Mouse (Mus musculus): ENCODE measurements around the gene Erbb4. TPM values are rescaled to one million over a fixed set of nuclear protein-coding genes. Genes with fewer than 3 reads are reported as not detected.

Erbb4 gene
- polyA plus RNA-seq, 1 experiment: not detected

- TF ChIP-seq TAL1 (IDR thresholded peaks at IDR 0.05; ENCODE audit: low read length) (no peak), GATA1 (IDR thresholded peaks at IDR 0.05; ENCODE audit: low read length) (no peak)
- no peaks in the 10 kb centered on the region for H3K9me3 ChIP-seq (ENCODE audit: control insufficient read depth, low read length)
- H3K4me3 ChIP-seq (replicated peaks): no peak overlapping the region
- no peaks in the 10 kb centered on the region for H3K4me1 ChIP-seq (ENCODE audit: control insufficient read depth)
- no peaks in the 10 kb centered on the region for H3K27me3 ChIP-seq (ENCODE audit: control insufficient read depth)
- no peaks in the 10 kb centered on the region for H3K36me3 ChIP-seq (ENCODE audit: control insufficient read depth)
Observed at GRCm38 (mm10) chr1:68917828-68918227, 190.0 kb downstream of the Erbb4 start.

DNA sequence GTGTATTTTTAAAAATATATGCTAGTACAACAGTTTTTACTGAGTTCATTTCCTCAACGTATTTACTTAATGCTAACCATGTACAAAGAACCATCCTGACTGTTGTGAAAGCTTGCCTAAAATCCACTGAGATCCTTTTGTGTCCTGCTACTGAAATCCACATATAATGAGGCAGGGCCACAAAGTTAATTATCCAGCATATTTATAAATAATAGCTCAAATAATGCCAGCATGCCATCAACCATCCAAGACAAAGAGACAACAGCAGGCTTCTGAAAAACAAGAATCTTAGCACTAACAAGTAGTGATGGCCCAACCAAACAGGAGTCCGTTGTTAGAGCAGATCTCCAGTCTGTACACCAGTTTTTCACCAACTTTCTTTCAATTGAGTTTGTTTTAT lies 215.8 kb downstream of the Erbb4 start:
- Histone ChIP-seq H3K4me1 (ENCODE audit: control insufficient read depth) (no peaks in the 10 kb centered on the region), H3K9me3 (ENCODE audit: control insufficient read depth, low read length) (no peaks in the 10 kb centered on the region), H3K4me3 (replicated peaks) (no peak overlapping the region), H3K36me3 (ENCODE audit: control insufficient read depth) (no peaks in the 10 kb centered on the region), H3K27me3 (ENCODE audit: control insufficient read depth) (no peaks in the 10 kb centered on the region)
- TF ChIP-seq GATA1 (IDR thresholded peaks at IDR 0.05; ENCODE audit: low read length) (no peak), TAL1 (IDR thresholded peaks at IDR 0.05; ENCODE audit: low read length) (no peak)

GRCm38 (mm10) chr1:68886823-68887222 lies 221.0 kb downstream of the Erbb4 start:
- TF ChIP-seq TAL1 (IDR thresholded peaks at IDR 0.05; ENCODE audit: low read length) (no peak), GATA1 (IDR thresholded peaks at IDR 0.05; ENCODE audit: low read length) (no peak)
- Histone ChIP-seq H3K4me3 (replicated peaks) (no peak overlapping the region), H3K27me3 (ENCODE audit: control insufficient read depth) (no peaks in the 10 kb centered on the region), H3K4me1 (ENCODE audit: control insufficient read depth) (no peaks in the 10 kb centered on the region), H3K36me3 (ENCODE audit: control insufficient read depth) (no peaks in the 10 kb centered on the region), H3K9me3 (ENCODE audit: control insufficient read depth, low read length) (no peaks in the 10 kb centered on the region)

DNA sequence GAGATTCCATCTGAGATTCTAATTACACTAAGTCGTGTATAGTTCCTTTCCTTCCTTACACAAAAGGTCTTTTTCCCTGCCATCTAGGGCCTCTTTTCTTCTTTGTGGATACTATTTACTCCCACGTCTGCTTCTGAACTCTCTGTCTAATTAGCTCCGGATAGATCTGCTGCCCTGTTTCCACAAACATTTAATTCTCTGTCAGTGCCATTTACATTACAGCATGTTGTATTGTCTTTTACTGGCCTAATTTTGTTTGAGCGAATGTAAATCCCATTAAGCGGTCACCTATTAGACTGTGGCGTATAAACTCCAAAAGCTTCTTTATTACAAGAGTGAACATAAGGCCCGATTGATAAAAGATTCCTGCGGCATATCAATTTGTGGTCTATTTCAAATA lies 232.9 kb downstream of the Erbb4 start:
- Histone ChIP-seq H3K4me1 (ENCODE audit: control insufficient read depth) (no peaks in the 10 kb centered on the region), H3K4me3 (replicated peaks) (no peak overlapping the region), H3K9me3 (ENCODE audit: control insufficient read depth, low read length) (no peaks in the 10 kb centered on the region), H3K36me3 (ENCODE audit: control insufficient read depth) (no peaks in the 10 kb centered on the region), H3K27me3 (ENCODE audit: control insufficient read depth) (no peaks in the 10 kb centered on the region)
- TF ChIP-seq TAL1 (IDR thresholded peaks at IDR 0.05; ENCODE audit: low read length) (no peak), GATA1 (IDR thresholded peaks at IDR 0.05; ENCODE audit: low read length) (no peak)

GRCm38 (mm10) chr1:68873635-68874020 lies 234.2 kb downstream of the Erbb4 start:
- TF ChIP-seq TAL1 (IDR thresholded peaks at IDR 0.05; ENCODE audit: low read length) (no peak), GATA1 (IDR thresholded peaks at IDR 0.05; ENCODE audit: low read length) (no peak)
- H3K4me1 ChIP-seq (ENCODE audit: control insufficient read depth): no peaks in the 10 kb centered on the region
- no peaks in the 10 kb centered on the region for H3K36me3 ChIP-seq (ENCODE audit: control insufficient read depth)
- no peaks in the 10 kb centered on the region for H3K27me3 ChIP-seq (ENCODE audit: control insufficient read depth)
- no peaks in the 10 kb centered on the region for H3K9me3 ChIP-seq (ENCODE audit: control insufficient read depth, low read length)
- H3K4me3 ChIP-seq (replicated peaks): no peak overlapping the region

GRCm38 (mm10) chr1:68872976-68873634 lies 234.8 kb downstream of the Erbb4 start:
- TF ChIP-seq TAL1 (IDR thresholded peaks at IDR 0.05; ENCODE audit: low read length) (no peak), GATA1 (IDR thresholded peaks at IDR 0.05; ENCODE audit: low read length) (no peak)

DNA sequence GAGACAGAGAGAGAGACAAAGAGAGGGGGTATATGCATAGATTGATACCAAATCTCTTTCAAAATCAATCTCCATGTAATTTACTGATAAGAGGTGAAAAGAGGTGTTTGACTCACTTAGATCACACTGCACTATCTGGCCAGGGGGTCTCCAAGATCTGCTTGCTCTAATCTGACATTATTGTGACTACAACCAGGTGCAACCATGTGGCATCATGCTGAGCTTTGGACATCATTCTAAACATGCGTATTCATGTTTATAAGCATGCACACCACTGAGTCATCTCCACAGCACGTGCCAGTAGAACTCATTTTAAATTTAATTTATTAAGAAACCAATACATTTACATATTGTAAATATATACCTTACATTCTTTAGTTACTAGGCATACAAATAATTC lies 247.5 kb downstream of the Erbb4 start:
- TF ChIP-seq TAL1 (IDR thresholded peaks at IDR 0.05; ENCODE audit: low read length): no peak
- TF ChIP-seq GATA1 (IDR thresholded peaks at IDR 0.05; ENCODE audit: low read length): no peak
- Histone ChIP-seq H3K4me3 (replicated peaks) (no peak overlapping the region), H3K27me3 (ENCODE audit: control insufficient read depth) (no peaks in the 10 kb centered on the region), H3K4me1 (ENCODE audit: control insufficient read depth) (no peaks in the 10 kb centered on the region), H3K36me3 (ENCODE audit: control insufficient read depth) (no peaks in the 10 kb centered on the region), H3K9me3 (ENCODE audit: control insufficient read depth, low read length) (no peaks in the 10 kb centered on the region)

More at GRCm38 (mm10) chr1:68872976-68873634, 234.8 kb downstream of the Erbb4 start:
- H3K4me3 ChIP-seq (replicated peaks): no peak overlapping the region
- no peaks in the 10 kb centered on the region for H3K27me3 ChIP-seq (ENCODE audit: control insufficient read depth)
- no peaks in the 10 kb centered on the region for H3K4me1 ChIP-seq (ENCODE audit: control insufficient read depth)
- no peaks in the 10 kb centered on the region for H3K36me3 ChIP-seq (ENCODE audit: control insufficient read depth)
- H3K9me3 ChIP-seq (ENCODE audit: control insufficient read depth, low read length): no peaks in the 10 kb centered on the region

GRCm38 (mm10) chr1:68859480-68859879 lies 248.4 kb downstream of the Erbb4 start:
- no peaks in the 10 kb centered on the region for H3K9me3 ChIP-seq (ENCODE audit: control insufficient read depth, low read length)
- no peak for TF ChIP-seq GATA1 (IDR thresholded peaks at IDR 0.05; ENCODE audit: low read length)
- no peak for TF ChIP-seq TAL1 (IDR thresholded peaks at IDR 0.05; ENCODE audit: low read length)
- no peaks in the 10 kb centered on the region for H3K4me1 ChIP-seq (ENCODE audit: control insufficient read depth)
- no peaks in the 10 kb centered on the region for H3K36me3 ChIP-seq (ENCODE audit: control insufficient read depth)
- no peak overlapping the region for H3K4me3 ChIP-seq (replicated peaks)
- no peaks in the 10 kb centered on the region for H3K27me3 ChIP-seq (ENCODE audit: control insufficient read depth)

GRCm38 (mm10) chr1:68839352-68839751 lies 268.5 kb downstream of the Erbb4 start:
- no peaks in the 10 kb centered on the region for H3K4me1 ChIP-seq (ENCODE audit: control insufficient read depth)
- H3K4me3 ChIP-seq (replicated peaks): no peak overlapping the region
- TF ChIP-seq TAL1 (IDR thresholded peaks at IDR 0.05; ENCODE audit: low read length) (no peak), GATA1 (IDR thresholded peaks at IDR 0.05; ENCODE audit: low read length) (no peak)
- peaks cover 2% of the 10 kb centered on the region; the same call in 1 of the 2 replicates for H3K9me3 ChIP-seq (ENCODE audit: control insufficient read depth, low read length)
- no peaks in the 10 kb centered on the region for H3K36me3 ChIP-seq (ENCODE audit: control insufficient read depth)
- H3K27me3 ChIP-seq (ENCODE audit: control insufficient read depth): no peaks in the 10 kb centered on the region

GRCm38 (mm10) chr1:68834686-68835085 lies 273.2 kb downstream of the Erbb4 start:
- H3K4me3 ChIP-seq (replicated peaks): no peak overlapping the region
- H3K27me3 ChIP-seq (ENCODE audit: control insufficient read depth): no peaks in the 10 kb centered on the region
- H3K4me1 ChIP-seq (ENCODE audit: control insufficient read depth): no peaks in the 10 kb centered on the region
- H3K36me3 ChIP-seq (ENCODE audit: control insufficient read depth): no peaks in the 10 kb centered on the region
- no peak for TF ChIP-seq TAL1 (IDR thresholded peaks at IDR 0.05; ENCODE audit: low read length)
- TF ChIP-seq GATA1 (IDR thresholded peaks at IDR 0.05; ENCODE audit: low read length): no peak
- no peaks in the 10 kb centered on the region for H3K9me3 ChIP-seq (ENCODE audit: control insufficient read depth, low read length)

Measured in erythroblast, embryonic 14.5 days (primary cell).